Mouse (Mus musculus) midbrain, embryonic 12.5 days (tissue): ENCODE results near the gene Dennd2c. TPM values are rescaled to one million over a fixed set of nuclear protein-coding genes. Genes with fewer than 3 reads are reported as not detected.
A peak's percentile ranks its signal among the peaks of the same experiment; 100 is the strongest.

Experiments used
- ATAC-seq: fragments of 200-750 bp; cut with Nextera tagmentation; 2 replicates; pipeline ENCODE4 v1.8.0; 2017; ENCODE audit warnings: low read depth, moderate TSS enrichment, moderate library complexity; ENCODE audit not compliant: low FRiP score
- H3K27ac ChIP-seq: fragments of 300-500 bp; sonication (generic); replicated peaks from 2 replicates; pipeline ENCODE4 v1.5.1; 2016; ENCODE audit warnings: mild to moderate bottlenecking
- H3K27me3 ChIP-seq: fragments of 300-500 bp; sonication (generic); 2 replicates; pipeline ENCODE4 v1.6.1; 2016; ENCODE audit warnings: mild to moderate bottlenecking
- H3K36me3 ChIP-seq: fragments of 300-500 bp; sonication (generic); 2 replicates; pipeline ENCODE4 v1.6.1; 2016
- H3K4me1 ChIP-seq: fragments of 300-500 bp; sonication (generic); 2 replicates; pipeline ENCODE4 v1.6.1; 2016
- H3K4me2 ChIP-seq: fragments of 300-500 bp; sonication (generic); replicated peaks from 2 replicates; pipeline ENCODE4 v1.6.1; 2016; ENCODE audit warnings: mild to moderate bottlenecking, moderate library complexity
- H3K4me3 ChIP-seq: fragments of 300-500 bp; sonication (generic); 2 replicates; pipeline ENCODE4 v1.5.1; 2016; ENCODE audit warnings: mild to moderate bottlenecking
- H3K9ac ChIP-seq: fragments of 300-500 bp; sonication (generic); replicated peaks from 2 replicates; pipeline ENCODE4 v1.6.1; 2016; ENCODE audit warnings: mild to moderate bottlenecking, moderate library complexity
- H3K9me3 ChIP-seq: fragments of 300-500 bp; sonication (generic); 2 replicates; pipeline ENCODE4 v1.6.1; 2016; ENCODE audit warnings: mild to moderate bottlenecking
- WGBS: fragments of 180-500 bp; shearing (Covaris S2); methylation state at CpG from one replicate; pipeline ENCODE4 v1.1.7; 2016; 5-methylcytosine and 5-hydroxymethylcytosine counted together
- polyA plus RNA-seq: library from polyadenylated mRNA; unstranded; fragments of >200 nt; fragmentation: Nextera tagmentation; extraction: Ambion mirVana; gene quantifications from 2 replicates; pipeline ENCODE4 v1.2.1, GENCODE M21; 2016

The Dennd2c gene
- polyA plus RNA-seq = 2.5 and 3.5 TPM in 2 replicates

DNA sequence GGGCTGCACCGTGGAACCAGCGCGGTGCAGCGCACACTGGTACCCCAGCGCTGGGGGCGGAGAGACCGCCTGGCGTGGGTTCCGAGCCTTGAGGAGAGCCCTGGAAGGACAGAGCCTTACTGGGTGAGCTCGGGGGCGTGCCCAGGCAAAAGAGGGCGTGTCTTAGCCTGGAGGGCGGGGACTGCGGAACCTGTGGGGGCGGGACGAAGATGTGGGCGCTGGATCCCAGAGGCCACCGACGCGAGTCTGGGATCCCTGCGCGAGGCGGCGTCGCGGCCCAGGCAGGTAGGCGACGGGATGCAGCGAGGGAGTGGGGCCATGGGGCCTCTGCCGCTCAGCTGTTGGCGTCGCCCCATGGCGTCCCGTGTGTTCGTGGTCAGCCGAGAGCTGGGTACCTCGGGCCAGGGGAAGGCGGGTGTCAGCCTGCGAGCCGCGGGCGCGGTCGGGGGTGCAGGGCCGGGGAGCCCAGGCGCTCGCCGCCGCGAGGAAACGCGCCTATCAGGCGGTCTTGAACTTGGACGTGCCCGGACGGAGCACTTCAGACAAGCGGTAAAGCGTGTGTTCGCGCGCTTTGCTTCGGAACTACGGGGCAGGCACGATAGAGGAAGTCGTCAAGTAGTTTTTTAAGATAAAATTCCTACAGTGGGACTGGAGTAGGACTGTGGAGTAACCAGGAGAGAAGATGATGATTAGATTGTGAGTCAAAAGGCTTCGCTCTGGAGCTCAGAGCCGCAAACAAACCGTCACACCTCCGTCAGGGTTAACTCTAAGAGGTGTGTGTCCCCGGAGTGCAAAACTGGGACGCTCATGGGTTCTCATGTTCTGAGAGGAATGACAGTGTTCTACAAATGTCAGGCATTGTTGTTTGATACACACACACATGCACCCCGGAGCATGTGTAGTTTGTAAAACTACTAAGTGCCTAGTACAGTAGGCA, at the start of gene Dennd2c:
Dennd2c (plus strand) TSS at position 151 of the 937 bp plus-strand sequence.
- Histone ChIP-seq H3K4me3 (peak within 1 kb of the TSS; percentile 52), H3K4me1 (0 out of 2 replicates have a peak, but pooled peaks cover 7% of the 10 kb centered on the region), H3K36me3 (no peaks in the 10 kb centered on the region), H3K4me2 (peak within 1 kb of the TSS; percentile 71), H3K9ac (peak within 1 kb of the TSS; percentile 37), H3K27ac (no peak within 1 kb of the TSS), H3K27me3 (peaks cover 28% of the 10 kb centered on the region), H3K9me3 (no peaks in the 10 kb centered on the region)
- WGBS = 1% methylated on average over 72 of the region's 72 CpGs
- peak; percentile 97 for ATAC-seq

DNA sequence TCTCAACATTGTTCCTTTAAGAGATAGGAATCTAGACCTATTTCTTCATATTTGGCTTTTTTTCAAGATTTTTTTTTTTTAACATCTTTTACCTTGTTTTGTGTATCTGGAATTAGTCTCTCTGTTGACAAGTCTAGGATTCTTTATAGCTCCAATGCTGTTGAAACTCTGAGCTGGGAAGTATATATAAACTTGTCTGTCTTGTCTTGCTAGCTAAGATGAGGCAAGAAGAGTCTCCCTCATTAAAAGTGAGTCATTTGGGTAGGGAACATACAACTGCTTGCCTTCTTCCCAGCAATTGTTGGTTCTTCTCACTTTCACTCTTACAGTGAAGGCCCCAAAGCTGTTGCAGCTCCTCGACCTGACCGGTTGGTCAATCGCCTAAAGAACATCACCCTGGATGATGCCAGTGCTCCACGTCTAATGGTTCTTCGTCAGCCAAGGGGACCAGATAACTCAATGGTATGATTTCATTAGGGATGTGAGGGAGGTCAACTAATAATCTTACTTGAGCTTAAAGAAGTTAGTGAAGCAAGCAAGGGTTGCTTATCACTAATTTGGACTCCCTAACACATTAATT, 46.3 kb upstream of the Dennd2c start:
- H3K27ac ChIP-seq = no peak overlapping the region
- H3K36me3 ChIP-seq = peaks cover 61% of the 10 kb centered on the region
- no peak overlapping the region for H3K4me3 ChIP-seq
- no peak overlapping the region for H3K4me2 ChIP-seq
- no peaks in the 10 kb centered on the region for H3K27me3 ChIP-seq
- peaks cover 4% of the 10 kb centered on the region for H3K4me1 ChIP-seq
- no peaks in the 10 kb centered on the region for H3K9me3 ChIP-seq
- ATAC-seq = no peak
- no peak overlapping the region for H3K9ac ChIP-seq
- WGBS = 87% methylated on average over 5 of the region's 5 CpGs

DNA sequence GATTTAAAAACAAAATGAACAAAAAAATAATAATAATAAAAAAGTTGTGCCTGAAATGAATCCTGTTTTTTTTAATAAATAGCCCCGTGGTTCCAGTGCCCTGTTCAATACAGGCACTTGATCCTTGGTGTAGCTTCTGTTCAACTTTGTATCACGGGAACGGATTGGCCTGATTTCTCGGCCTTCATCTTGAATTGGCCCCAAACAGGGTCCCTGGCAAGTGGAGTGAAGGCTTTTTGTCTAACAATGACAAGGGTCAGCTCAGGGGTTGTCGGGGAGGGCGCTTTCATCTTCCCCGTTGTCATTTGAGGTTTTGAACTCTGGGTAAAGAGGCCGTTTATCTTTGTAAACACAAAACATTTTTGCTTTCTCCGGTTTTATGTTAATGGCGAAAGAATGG, 44.7 kb upstream of the Dennd2c start:
- Histone ChIP-seq H3K4me1 (peaks cover 4% of the 10 kb centered on the region), H3K36me3 (peaks cover 61% of the 10 kb centered on the region), H3K27me3 (no peaks in the 10 kb centered on the region), H3K4me2 (peak overlapping the region; percentile 83), H3K4me3 (peak overlapping the region; percentile 84), H3K9ac (no peak overlapping the region), H3K27ac (peak overlapping the region; percentile 70), H3K9me3 (no peaks in the 10 kb centered on the region)
- peak; percentile 82 for ATAC-seq
- WGBS = 2% methylated on average over 10 of the region's 10 CpGs

- Histone ChIP-seq H3K4me2 (peak within 1 kb of the TSS; percentile 83), H3K9ac (peak within 1 kb of the TSS; percentile 91), H3K4me1 (peaks cover 4% of the 10 kb centered on the region), H3K9me3 (no peaks in the 10 kb centered on the region), H3K36me3 (peaks cover 63% of the 10 kb centered on the region), H3K27me3 (no peaks in the 10 kb centered on the region), H3K4me3 (peak within 1 kb of the TSS; percentile 84), H3K27ac (peak within 1 kb of the TSS; percentile 95)
- WGBS = 3% methylated on average over 46 of the region's 46 CpGs
- peak; percentile 98 for ATAC-seq
Observed at GRCm38 (mm10) chr3:103058207-103059157, 43.9 kb upstream of the Dennd2c start, which contains the start of gene Nras. Gene Nras, plus strand, starts transcription at chr3:103058285.

DNA sequence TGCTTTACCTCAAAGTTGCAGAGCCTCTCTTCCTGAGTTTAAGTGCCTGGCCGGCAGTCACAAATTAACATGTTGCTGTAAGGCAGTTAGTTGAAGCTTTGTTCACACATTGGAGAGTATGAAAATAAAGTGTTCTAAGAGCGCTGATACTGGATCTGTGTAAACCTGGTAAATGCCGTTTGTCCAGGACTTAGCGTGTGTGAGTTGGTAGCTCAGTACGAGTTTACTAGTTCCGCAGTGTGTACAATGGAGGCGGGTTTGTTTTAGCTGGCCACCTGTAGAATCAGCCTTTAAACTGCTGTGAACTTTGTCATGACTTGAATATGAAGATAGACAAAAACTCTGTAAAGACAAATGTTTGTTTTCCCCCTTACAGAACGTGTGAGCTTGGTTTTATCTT, 35.5 kb upstream of the Dennd2c start:
- no peaks in the 10 kb centered on the region for H3K4me1 ChIP-seq
- H3K27ac ChIP-seq = no peak overlapping the region
- peaks cover 70% of the 10 kb centered on the region for H3K36me3 ChIP-seq
- no peaks in the 10 kb centered on the region for H3K9me3 ChIP-seq
- no peak overlapping the region for H3K9ac ChIP-seq
- 93% methylated on average over 8 of the region's 8 CpGs for WGBS
- H3K4me2 ChIP-seq = no peak overlapping the region
- no peak overlapping the region for H3K4me3 ChIP-seq
- no peaks in the 10 kb centered on the region for H3K27me3 ChIP-seq
- no peak for ATAC-seq

- H3K9me3 ChIP-seq = no peaks in the 10 kb centered on the region
- H3K36me3 ChIP-seq = peaks cover 50% of the 10 kb centered on the region
- WGBS = 96% methylated on average over 6 of the region's 6 CpGs
- H3K27me3 ChIP-seq = no peaks in the 10 kb centered on the region
- ATAC-seq = no peak
- no peak overlapping the region for H3K27ac ChIP-seq
- H3K4me2 ChIP-seq = no peak overlapping the region
- H3K4me1 ChIP-seq = no peaks in the 10 kb centered on the region
- no peak overlapping the region for H3K4me3 ChIP-seq
- no peak overlapping the region for H3K9ac ChIP-seq
Observed at GRCm38 (mm10) chr3:103068971-103069370, 33.4 kb upstream of the Dennd2c start.

- Histone ChIP-seq H3K36me3 (peaks cover 7% of the 10 kb centered on the region), H3K27me3 (no peaks in the 10 kb centered on the region), H3K9ac (no peak within 1 kb of the TSS), H3K9me3 (no peaks in the 10 kb centered on the region), H3K4me3 (no peak within 1 kb of the TSS), H3K4me1 (no peaks in the 10 kb centered on the region), H3K27ac (no peak within 1 kb of the TSS), H3K4me2 (no peak within 1 kb of the TSS)
- WGBS = 81% methylated on average over 5 of the region's 5 CpGs
- ATAC-seq = no peak
Observed at GRCm38 (mm10) chr3:103073771-103074170, 28.6 kb upstream of the Dennd2c start, which contains the start of gene Ampd1. Gene Ampd1, plus strand, starts transcription at chr3:103074014.

GRCm38 (mm10) chr3:103075871-103076270, 26.5 kb upstream of the Dennd2c start:
- no peaks in the 10 kb centered on the region for H3K9me3 ChIP-seq
- no peak for ATAC-seq
- no peaks in the 10 kb centered on the region for H3K36me3 ChIP-seq
- WGBS = 90% methylated on average over 9 of the region's 9 CpGs
- no peak overlapping the region for H3K27ac ChIP-seq
- no peak overlapping the region for H3K4me3 ChIP-seq
- no peaks in the 10 kb centered on the region for H3K27me3 ChIP-seq
- H3K9ac ChIP-seq = no peak overlapping the region
- H3K4me2 ChIP-seq = no peak overlapping the region
- no peaks in the 10 kb centered on the region for H3K4me1 ChIP-seq

GRCm38 (mm10) chr3:103076476-103076875, 25.9 kb upstream of the Dennd2c start:
- Histone ChIP-seq H3K4me3 (no peak overlapping the region), H3K9ac (no peak overlapping the region), H3K9me3 (no peaks in the 10 kb centered on the region), H3K27ac (no peak overlapping the region), H3K36me3 (no peaks in the 10 kb centered on the region), H3K27me3 (no peaks in the 10 kb centered on the region), H3K4me1 (no peaks in the 10 kb centered on the region), H3K4me2 (no peak overlapping the region)
- ATAC-seq = no peak
- 95% methylated on average over 9 of the region's 9 CpGs for WGBS

GRCm38 (mm10) chr3:103079301-103079700, 23.1 kb upstream of the Dennd2c start:
- Histone ChIP-seq H3K36me3 (no peaks in the 10 kb centered on the region), H3K9ac (no peak overlapping the region), H3K4me3 (no peak overlapping the region), H3K4me2 (no peak overlapping the region), H3K27me3 (no peaks in the 10 kb centered on the region), H3K27ac (no peak overlapping the region), H3K9me3 (no peaks in the 10 kb centered on the region), H3K4me1 (no peaks in the 10 kb centered on the region)
- ATAC-seq = no peak
- WGBS = 86% methylated on average over 9 of the region's 9 CpGs

GRCm38 (mm10) chr3:103081051-103081450, 21.4 kb upstream of the Dennd2c start:
- H3K4me2 ChIP-seq = no peak overlapping the region
- WGBS = 65% methylated on average over 11 of the region's 11 CpGs
- no peak overlapping the region for H3K27ac ChIP-seq
- no peaks in the 10 kb centered on the region for H3K9me3 ChIP-seq
- no peaks in the 10 kb centered on the region for H3K4me1 ChIP-seq
- no peak overlapping the region for H3K9ac ChIP-seq
- no peak overlapping the region for H3K4me3 ChIP-seq
- no peak for ATAC-seq
- H3K27me3 ChIP-seq = no peaks in the 10 kb centered on the region
- no peaks in the 10 kb centered on the region for H3K36me3 ChIP-seq
